Mouse (Mus musculus) CD4-positive naive resting alpha-beta T cell, adult 57 days (primary cell): ENCODE results near the gene Gm10772. TPM values are rescaled to one million over a fixed set of nuclear protein-coding genes. Genes with fewer than 3 reads are reported as not detected.

Source experiments
- total RNA-seq: library from RNA; stranded (reverse); gene quantifications from one replicate; pipeline ENCODE4 v1.2.4, GENCODE M21; 2023

The Gm10772 gene
- not detected for total RNA-seq

GRCm38 (mm10) chr13:66227473-66227872 lies at the start of gene Gm10772:
Gene Gm10772 (minus strand): TSS chr13:66227573.

Other genes with a start within 250 kb of the Gm10772 start
- gene Gm10324, start 108.0 kb downstream of the Gm10772 start, total RNA-seq: not detected
- not detected for gene 2410141K09Rik, start 213.5 kb upstream of the Gm10772 start, total RNA-seq